Mouse (Mus musculus): ENCODE data around the gene Ift80. TPM values are rescaled to one million over a fixed set of nuclear protein-coding genes. Genes with fewer than 3 reads are reported as not detected.
"Not testable (repeated sequence)": the region's sequence is repeated elsewhere in the genome, so short reads cannot be mapped to it uniquely, and the experiment has no call there.

Ift80 gene
- 10 to 100 TPM; 20.3 to 30.3 TPM for total RNA-seq (2021)
- long read RNA-seq, experiment 1, full-length matches to known transcripts, result 1 of 1 reads
- long read RNA-seq, experiment 1, partial matches to known transcripts, result 0 of 1 reads
- long read RNA-seq, experiment 1, other reads (novel, unspliced or antisense), result 0 of 1 reads
- long read RNA-seq, experiment 2, full-length matches to known transcripts, result 1 of 1 reads
- long read RNA-seq, experiment 2, partial matches to known transcripts, result 0 of 1 reads
- long read RNA-seq, experiment 2, other reads (novel, unspliced or antisense), result 0 of 1 reads

- DNase-seq, result peak; percentile 95 to 96
Measured at GRCm38 (mm10) chr3:69004437-69005337, at the start of gene Ift80, which contains the start of gene Smc4. TSS of gene Ift80 (minus strand) at chr3:69004570. TSS of gene Smc4 (plus strand) at chr3:69004738.

DNA sequence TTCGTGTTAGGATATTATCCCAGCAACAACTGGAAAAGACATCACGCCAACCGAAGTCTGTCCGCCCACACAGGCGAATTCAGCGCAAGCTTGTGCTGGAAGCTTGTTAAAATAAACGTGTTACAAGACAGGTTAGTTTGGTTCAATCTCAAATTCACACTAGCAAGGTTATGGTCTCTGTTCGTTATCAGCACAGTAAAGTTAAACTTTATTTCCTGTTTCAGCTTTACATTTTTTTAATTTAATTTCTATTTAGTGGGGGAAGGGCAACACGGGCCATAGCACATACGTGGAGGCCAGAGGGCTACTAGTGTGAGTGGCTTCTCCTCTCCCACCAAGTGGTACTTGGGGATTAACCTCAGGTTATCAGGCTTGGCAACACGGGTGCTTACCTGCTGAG, 47.5 kb upstream of the Ift80 start:
- no peak for DNase-seq

DNA sequence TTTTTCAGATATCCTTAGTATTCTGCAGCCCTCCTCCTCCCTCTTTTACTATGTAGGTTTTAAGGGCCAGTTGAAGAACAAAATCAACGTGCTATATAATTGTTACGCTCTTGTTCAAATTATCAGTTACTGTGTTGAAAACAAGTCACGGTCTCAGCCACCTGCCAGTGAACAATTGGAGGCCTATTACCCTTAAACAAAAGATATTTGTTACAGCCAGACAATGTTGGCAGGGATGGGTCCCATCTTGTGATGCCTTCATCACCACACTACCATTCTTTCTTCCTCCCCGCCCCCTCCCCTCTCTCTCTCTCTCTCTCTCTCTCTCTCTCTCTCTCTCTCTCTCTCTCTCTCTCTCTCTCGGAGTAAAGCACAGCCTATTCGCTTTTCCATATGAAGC, 44.6 kb upstream of the Ift80 start:
- DNase-seq, result no peak

DNA sequence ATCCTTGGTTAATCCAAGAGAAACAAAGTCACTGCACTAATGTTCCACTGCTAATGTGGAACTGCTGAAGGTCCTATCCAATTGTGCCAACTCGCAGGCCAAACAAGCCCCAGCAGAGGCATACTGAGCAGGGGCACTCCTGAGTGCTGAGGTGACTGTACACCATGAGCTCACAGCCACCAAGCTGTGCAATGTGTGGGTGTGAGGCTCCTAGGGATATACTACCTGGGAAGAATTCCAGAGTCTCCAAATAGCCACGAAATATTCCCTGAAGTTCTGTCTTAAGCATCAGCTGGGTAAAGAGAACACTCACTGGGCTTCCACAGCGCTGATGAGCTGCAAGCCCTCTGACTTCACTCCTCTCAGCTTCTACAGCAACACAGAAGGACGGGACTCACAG, 43.3 kb upstream of the Ift80 start:
- DNase-seq, result no peak

GRCm38 (mm10) chr3:69046509-69046908, 42.1 kb upstream of the Ift80 start:
- DNase-seq, result no peak

- no peak for DNase-seq
Measured at GRCm38 (mm10) chr3:69045750-69046149, 41.4 kb upstream of the Ift80 start.

DNA sequence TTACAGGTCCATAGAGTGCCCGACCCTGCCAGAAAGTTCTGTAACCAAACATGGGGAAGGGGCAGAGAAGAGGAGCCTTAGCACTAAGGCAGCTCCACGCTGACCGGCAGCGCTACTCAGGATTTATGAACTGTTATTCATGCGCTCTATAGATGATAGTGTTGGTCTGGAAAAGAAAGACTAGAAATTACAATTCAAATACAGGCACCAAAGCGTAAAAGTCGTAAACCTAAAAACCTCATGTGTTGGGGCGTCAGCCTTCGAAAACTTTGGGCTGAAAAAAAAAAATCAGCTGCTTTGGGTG, 41.0 kb upstream of the Ift80 start:
- DNase-seq, result no peak

GRCm38 (mm10) chr3:69044645-69045399, 40.5 kb upstream of the Ift80 start, which contains the start of gene Trim59:
TSS of gene Trim59 (minus strand) at chr3:69044755.
- peak; percentile 93 to 96 for DNase-seq

DNA sequence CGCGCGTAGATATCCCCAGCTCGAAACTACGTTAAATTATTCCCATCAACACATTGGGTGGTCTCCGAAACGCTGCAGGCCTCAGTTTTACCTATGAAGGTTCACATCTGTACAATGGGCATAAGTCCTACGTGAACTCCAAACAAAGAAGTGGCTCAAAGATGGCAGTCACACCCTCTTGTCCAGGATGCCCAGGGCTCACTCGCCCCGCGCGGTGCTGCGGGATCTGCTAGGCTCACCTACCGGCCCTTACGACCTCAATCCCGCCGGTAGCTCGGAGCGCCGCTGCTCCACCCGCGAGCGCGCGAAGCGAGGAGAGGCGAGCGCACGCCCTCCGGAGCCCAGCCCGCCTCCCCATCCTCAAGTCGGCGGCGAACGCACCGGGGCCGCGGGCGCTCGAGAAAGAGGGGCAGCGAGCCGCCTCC, 39.8 kb upstream of the Ift80 start:
- DNase-seq, result no peak

DNA sequence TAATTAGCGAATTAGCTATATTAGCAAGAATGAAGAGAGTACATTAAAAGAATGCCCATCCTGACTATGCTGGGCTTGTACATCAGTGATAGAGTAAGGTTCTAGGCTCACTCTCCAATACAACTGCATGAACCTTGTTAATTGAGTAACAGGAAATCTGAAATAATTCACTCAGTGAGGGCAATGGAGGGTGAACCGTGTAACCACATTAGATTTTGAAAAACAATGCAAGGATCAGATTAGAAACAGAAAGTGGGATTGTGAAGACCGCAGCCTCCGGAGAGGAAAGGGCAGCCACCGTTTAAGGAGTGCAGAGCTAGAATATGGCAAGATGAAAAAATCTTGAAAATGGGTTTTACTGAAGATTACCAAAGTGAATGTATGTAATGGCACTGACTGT, 36.9 kb upstream of the Ift80 start:
- no peak for DNase-seq

DNA sequence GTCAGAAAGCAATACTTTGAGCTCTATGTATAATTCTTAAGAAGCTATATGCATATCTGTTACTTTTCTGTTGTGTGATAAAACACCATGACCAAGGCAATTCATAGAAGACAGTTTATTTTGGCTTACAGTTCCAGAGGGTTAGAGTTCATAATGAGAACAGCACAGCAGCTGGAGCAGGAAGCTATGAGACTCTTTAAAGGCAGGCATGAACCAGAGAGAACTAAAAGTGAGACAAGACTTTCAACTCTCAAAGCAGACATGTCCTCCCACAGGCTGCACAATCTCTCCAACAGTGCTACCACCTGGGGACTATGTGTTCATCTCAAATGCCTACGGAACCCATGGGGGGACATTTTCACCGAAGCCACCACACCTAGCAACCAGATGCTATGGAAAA, 35.7 kb upstream of the Ift80 start:
- no peak for DNase-seq

DNA sequence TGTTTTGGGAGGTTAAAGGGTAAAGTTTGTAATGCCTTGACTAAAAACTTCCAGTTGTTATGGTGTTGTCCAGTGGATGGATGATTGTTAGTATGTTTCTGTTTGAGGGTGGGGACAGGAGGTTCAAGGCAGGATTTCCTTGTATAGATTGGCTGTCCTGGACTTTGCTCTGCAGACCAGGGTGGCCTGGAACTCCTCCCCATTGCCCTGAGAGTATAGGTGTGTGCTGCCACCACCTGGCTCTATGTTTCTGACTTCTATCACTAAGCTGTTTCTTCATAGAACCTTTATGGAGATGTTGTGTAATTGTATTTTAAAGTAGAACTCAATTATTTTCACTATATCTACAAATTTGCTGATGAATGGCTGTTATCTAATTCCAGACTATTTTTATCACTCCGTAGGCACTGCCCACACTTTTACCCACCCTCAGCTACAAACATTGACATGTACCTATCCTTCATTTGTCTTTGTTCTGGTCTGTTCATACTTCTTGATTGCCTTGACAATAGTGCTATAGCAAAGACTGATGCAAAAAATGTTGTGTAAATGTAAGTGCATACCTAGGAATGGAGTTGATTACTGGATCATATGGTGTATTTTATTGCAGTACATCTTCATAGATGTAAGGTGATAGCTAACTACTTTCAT, 21.9 kb upstream of the Ift80 start:
- no peak for DNase-seq

DNA sequence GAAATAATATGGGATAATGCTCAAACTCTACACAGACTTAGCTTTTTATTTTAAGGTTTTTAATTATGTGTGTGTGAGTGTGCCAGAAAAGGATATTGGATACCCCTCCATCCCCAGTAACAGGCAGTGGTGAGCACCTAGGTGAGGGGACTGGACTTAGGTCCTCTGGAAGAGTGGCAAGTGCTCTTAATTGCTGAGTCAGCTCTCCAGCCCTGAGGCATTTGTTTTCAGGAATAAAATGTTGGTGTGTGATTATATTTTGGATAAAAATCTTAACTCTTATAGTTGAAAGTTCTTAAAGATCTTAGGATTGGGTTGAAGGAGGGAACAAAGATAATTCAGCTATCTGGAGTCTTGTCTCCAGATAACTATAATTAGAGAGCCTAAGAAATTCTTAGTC, 16.4 kb upstream of the Ift80 start:
- no peak for DNase-seq

DNA sequence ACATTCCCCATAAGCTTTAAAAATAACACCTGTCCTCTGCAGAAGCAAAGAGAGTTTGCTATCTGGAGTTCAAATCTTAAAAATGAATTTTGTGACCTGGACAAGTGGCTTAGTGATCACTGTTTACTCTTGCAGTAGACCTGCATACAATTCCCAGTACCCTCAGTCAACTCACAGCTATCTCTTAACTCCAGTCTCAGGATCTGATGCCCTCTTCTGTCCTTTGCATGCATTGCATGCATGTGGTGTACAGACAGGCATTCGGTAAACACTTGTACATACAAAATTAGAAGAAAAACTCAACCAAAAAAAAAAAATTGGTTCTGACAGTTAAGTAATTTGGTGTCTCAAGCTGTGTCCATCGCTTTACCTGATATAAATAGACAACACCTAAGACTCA, 15.9 kb upstream of the Ift80 start:
- DNase-seq, result no peak

- DNase-seq, result not testable (repeated sequence)
Measured at GRCm38 (mm10) chr3:69018635-69019034, 14.3 kb upstream of the Ift80 start.

GRCm38 (mm10) chr3:69017181-69017580, 12.8 kb upstream of the Ift80 start:
- DNase-seq, result no peak

- DNase-seq, result no peak
Measured at GRCm38 (mm10) chr3:69008873-69009272, 4.5 kb upstream of the Ift80 start.

- DNase-seq, result peak; percentile 21 to 32
Measured at GRCm38 (mm10) chr3:69006246-69006760, 1.9 kb upstream of the Ift80 start.

DNA sequence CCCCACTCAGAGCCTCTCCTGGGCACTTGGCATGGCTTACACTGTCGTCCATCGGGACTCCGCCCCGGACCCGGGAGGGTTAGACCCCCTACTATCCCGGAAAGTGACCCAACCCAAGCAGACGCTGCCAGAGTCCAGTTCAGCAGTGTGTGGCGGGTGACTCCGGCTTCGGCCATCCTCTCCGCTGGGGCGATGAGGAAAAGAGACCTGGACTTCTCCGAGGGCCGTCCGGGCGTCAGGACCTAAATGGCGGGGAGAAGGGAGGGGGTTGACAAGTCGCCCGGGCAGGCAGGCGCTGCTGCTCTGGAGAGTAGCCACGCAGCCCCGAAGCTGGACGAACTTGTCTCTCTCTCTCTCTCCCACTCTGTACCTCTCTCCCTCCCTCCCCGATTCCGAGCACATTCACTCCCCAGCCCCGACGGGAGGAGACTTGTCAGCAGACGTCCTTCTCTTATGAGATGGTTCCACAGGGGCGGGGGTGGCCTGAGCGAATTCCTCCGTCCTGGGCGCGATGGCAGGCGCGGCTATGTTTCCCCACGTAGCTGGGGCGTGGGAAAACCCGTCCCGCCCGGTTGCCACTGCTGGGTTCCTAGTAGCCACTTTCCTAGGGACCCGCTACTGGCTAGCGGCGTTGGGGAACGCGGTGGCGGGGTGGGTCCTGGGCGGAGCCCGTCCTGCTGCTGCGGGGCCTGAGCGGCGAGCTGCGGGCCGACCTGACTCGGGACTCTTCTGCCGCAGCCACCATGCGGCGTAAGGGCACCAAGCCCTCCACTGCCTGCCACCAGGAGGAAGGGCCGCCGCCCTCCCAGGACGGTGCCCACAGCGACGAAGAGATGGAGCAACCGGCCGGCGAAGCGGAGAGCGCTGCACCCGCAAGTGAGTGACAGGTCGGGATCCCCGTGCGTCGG, 1.2 kb upstream of the Ift80 start:
- peak; percentile 71 to 72 for DNase-seq

GRCm38 (mm10) chr3:69004055-69004436, 324 bp downstream of the Ift80 start:
- no peak for DNase-seq

DNA sequence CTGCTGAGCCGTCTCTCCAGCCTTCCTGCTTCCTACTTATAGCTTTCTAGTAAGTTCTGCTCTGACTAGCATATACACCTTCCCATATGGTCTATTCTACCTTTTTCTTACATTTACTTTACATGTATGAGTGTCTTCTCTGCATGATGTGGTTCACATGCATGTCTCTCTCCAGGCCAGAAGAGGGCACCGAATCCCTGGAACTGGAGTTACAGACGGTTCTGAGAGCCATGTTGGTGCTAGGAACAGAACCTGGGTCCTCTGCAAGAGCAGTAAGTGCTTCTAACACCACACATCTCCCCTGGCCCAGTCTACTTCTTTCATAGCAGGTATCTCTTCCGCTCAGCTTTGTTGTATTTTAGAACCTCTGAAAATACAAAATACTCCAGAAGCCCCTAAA, 1.6 kb downstream of the Ift80 start:
- no peak for DNase-seq

Measured in adrenal gland, postnatal 36 days (tissue).